Mouse (Mus musculus) neural tube, embryonic 11.5 days (tissue): ENCODE measurements around the gene Bcl2l10. TPM values are rescaled to one million over a fixed set of nuclear protein-coding genes. Genes with fewer than 3 reads are reported as not detected.
"Not testable (repeated sequence)": the region's sequence is repeated elsewhere in the genome, so short reads cannot be mapped to it uniquely, and the experiment has no call there.

Source experiments
- ATAC-seq: fragments of 200-750 bp; cut with Nextera tagmentation; 2 replicates; pipeline ENCODE4 v1.8.0; 2017; ENCODE audit warnings: moderate number of reproducible peaks, mild to moderate bottlenecking, moderate TSS enrichment, moderate library complexity; ENCODE audit not compliant: insufficient read depth, low FRiP score, low TSS enrichment
- DNase-seq: peaks from one replicate; pipeline ENCODE4 v3.0.0-alpha.2; 2015; ENCODE audit warnings: low spot score
- H3K27ac ChIP-seq: fragments of 300-500 bp; sonication (generic); 2 replicates; pipeline ENCODE4 v1.5.1; 2014; ENCODE audit warnings: low read depth, mild to moderate bottlenecking, low read length
- H3K27me3 ChIP-seq: fragments of 300-500 bp; sonication (generic); 2 replicates; pipeline ENCODE4 v1.6.1; 2014; ENCODE audit warnings: mild to moderate bottlenecking, low read length, mixed read lengths; ENCODE audit not compliant: control insufficient read depth, insufficient read depth
- H3K36me3 ChIP-seq: fragments of 300-500 bp; sonication (generic); 2 replicates; pipeline ENCODE4 v1.6.1; 2014; ENCODE audit warnings: mild to moderate bottlenecking, low read length, moderate library complexity, mixed read lengths; ENCODE audit not compliant: control insufficient read depth, insufficient read depth
- H3K4me1 ChIP-seq: fragments of 300-500 bp; sonication (generic); 2 replicates; pipeline ENCODE4 v1.6.1; 2014; ENCODE audit warnings: low read length, mixed read lengths; ENCODE audit not compliant: control insufficient read depth, insufficient read depth
- H3K4me2 ChIP-seq: fragments of 300-500 bp; sonication (generic); 2 replicates; pipeline ENCODE4 v1.6.1; 2014; ENCODE audit warnings: low read depth, mild to moderate bottlenecking, moderate library complexity
- H3K4me3 ChIP-seq: fragments of 300-500 bp; sonication (generic); 2 replicates; pipeline ENCODE4 v1.5.1; 2014; ENCODE audit warnings: low read depth, low read length
- H3K9ac ChIP-seq: fragments of 300-500 bp; sonication (generic); 2 replicates; pipeline ENCODE4 v1.6.1; 2014; ENCODE audit warnings: mild to moderate bottlenecking, low read length
- H3K9me3 ChIP-seq: fragments of 300-500 bp; sonication (generic); 2 replicates; pipeline ENCODE4 v1.6.1; 2016; ENCODE audit warnings: low read length; ENCODE audit not compliant: control insufficient read depth
- WGBS: fragments of 180-500 bp; shearing (Covaris S2); extraction: QIAGEN DNeasy Blood & Tissue Kit; methylation state at CpG from one replicate; pipeline ENCODE4 v1.1.7; 2014; 5-methylcytosine and 5-hydroxymethylcytosine counted together
- polyA plus RNA-seq: library from polyadenylated mRNA; unstranded; fragments of >200 nt; fragmentation: Nextera tagmentation; extraction: Ambion mirVana; gene quantifications from 2 replicates; pipeline ENCODE4 v1.2.1, GENCODE M21; 2014

Gene Bcl2l10
- polyA plus RNA-seq, 1 experiment from 2014 or later = not detected

DNA sequence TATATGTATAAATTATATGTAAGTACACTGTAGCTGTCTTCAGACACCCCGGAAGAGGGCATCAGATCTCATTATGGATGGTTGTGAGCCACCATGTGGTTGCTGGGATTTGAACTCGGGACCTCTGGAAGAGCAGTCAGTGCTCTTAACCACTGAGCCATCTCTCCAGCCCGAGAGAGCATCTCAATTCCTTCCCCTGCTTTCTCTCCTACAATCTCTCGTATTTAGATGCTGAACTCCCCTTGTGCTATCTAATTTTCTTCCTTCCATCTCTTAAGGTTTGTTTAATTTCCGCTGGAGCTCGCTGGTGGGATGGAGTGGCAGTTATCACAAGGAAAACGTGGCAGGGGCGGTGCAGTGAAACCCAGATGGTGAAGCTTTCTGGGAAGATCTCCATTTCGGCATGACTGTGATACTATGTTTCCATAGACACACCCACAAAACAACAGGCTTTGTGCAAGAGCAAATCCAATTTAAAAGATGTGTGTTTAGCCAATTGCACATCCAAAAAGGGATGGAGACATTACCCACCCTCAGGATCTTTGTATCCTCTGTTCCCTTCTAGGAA is 9.6 kb downstream of the Bcl2l10 start:
- Histone ChIP-seq H3K27ac (no peak overlapping the region), H3K4me1 (no peaks in the 10 kb centered on the region), H3K4me3 (no peak overlapping the region), H3K9ac (no peak overlapping the region), H3K9me3 (no peaks in the 10 kb centered on the region), H3K36me3 (no peaks in the 10 kb centered on the region), H3K27me3 (no peaks in the 10 kb centered on the region), H3K4me2 (no peak overlapping the region)
- ATAC-seq (no peak), DNase-seq (no peak)
- WGBS = 80% methylated on average over 9 of the region's 9 CpGs

DNA sequence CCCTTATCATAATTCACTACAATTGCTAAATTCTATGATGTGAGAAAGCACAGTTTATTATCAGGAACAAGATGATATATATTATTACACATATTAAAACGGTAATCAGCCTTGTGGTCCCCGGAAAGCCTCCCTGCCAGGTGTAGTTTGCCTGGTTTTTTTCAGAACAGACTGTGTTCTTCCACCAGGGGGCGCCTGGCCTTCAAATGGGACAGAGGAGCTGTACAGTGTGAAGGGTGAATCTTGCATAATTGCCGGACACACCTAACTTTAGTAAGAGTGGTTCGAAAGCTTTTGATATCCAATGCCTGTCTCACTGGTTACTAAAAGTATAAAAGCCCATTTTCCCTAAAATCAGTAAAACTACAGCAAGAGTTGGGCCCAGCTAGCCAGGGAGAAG is 14.1 kb downstream of the Bcl2l10 start:
- Histone ChIP-seq H3K9ac (no peak overlapping the region), H3K27ac (no peak overlapping the region), H3K4me1 (no peaks in the 10 kb centered on the region), H3K4me3 (no peak overlapping the region), H3K4me2 (no peak overlapping the region), H3K36me3 (no peaks in the 10 kb centered on the region), H3K9me3 (no peaks in the 10 kb centered on the region), H3K27me3 (no peaks in the 10 kb centered on the region)
- DNase-seq (peak; percentile 57), ATAC-seq (peak; percentile 38; the same call in 1 of the 2 replicates)
- WGBS = 46% methylated on average over 5 of the region's 5 CpGs

DNA sequence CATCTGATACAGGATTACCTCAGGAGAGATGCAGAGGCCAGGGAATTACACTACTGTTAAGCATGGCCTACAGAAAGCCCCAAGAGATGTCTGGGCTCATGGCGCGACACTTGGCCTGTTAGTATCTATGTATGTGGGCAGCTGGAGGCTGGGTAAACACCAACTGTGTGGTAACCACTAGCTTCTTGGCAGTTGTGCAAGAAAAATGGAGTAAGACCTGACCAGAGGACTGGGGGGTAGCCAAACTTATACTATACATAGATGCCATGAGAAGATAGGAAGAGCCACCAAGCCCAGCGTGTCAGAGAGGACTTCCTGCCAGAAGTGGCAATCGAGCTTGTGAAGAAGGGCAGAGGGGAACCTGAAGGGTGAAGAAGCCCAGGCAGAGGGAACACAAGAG is 14.6 kb downstream of the Bcl2l10 start:
- Histone ChIP-seq H3K9ac (no peak overlapping the region), H3K4me3 (no peak overlapping the region)
- no peak for ATAC-seq

DNA sequence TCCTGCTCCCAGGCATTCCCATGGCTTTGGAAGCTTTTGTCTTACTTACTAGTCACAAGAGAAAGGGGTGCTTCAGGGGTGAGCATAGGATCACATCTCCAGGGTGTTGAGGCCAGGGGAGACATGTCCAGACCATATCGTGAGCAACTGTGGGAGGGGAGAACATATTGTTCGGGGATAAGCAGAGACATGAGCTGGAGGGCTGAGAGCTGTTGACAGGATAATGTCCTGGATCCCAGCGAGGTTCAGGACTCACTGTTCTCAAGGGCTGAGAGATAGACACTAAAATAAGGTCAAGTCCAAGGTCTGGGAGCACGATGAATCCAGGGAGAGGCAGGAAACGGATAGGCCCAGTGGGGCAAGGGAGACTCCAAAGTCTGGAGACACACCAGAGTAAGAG is 15.4 kb downstream of the Bcl2l10 start:
- ATAC-seq (no peak), DNase-seq (no peak)
- Histone ChIP-seq H3K9me3 (no peaks in the 10 kb centered on the region), H3K9ac (no peak overlapping the region), H3K27ac (no peak overlapping the region), H3K4me2 (no peak overlapping the region), H3K4me1 (no peaks in the 10 kb centered on the region), H3K27me3 (no peaks in the 10 kb centered on the region), H3K4me3 (no peak overlapping the region), H3K36me3 (no peaks in the 10 kb centered on the region)
- WGBS = 82% methylated on average over 5 of the region's 5 CpGs

More for the DNA sequence above, 14.6 kb downstream of the Bcl2l10 start:
- no peaks in the 10 kb centered on the region for H3K9me3 ChIP-seq
- no peak overlapping the region for H3K27ac ChIP-seq
- DNase-seq = no peak
- no peaks in the 10 kb centered on the region for H3K27me3 ChIP-seq
- 92% methylated on average over 4 of the region's 4 CpGs for WGBS
- H3K36me3 ChIP-seq = no peaks in the 10 kb centered on the region
- no peak overlapping the region for H3K4me2 ChIP-seq
- no peaks in the 10 kb centered on the region for H3K4me1 ChIP-seq

- H3K4me1 ChIP-seq, ATAC-seq, H3K4me3 ChIP-seq, H3K9ac ChIP-seq, H3K4me2 ChIP-seq, DNase-seq, H3K27me3 ChIP-seq, H3K36me3 ChIP-seq, H3K9me3 ChIP-seq, H3K27ac ChIP-seq: not testable (repeated sequence)
- WGBS = 73% methylated on average over 7 of the region's 7 CpGs
Observed at GRCm38 (mm10) chr9:75363702-75364101, 16.1 kb downstream of the Bcl2l10 start.

DNA sequence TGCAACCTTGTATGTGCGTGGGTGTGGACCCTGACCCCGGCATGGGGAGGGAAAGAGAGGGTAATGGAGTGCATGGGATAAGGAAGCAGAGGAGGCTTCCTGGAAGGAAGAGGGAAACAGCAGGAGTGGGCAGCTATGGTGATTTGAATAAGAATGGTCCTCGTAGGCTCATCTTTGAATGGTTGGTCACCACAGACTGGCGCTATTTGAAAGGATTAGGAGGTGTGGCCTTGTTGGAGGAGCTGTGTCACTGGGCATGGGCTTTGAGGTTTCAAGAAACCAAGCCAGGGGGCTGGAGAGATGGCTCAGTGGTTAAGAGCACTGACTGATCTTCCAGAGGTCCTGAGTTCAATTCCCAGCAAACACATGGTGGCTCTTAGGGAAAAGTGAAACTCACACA is 17.6 kb downstream of the Bcl2l10 start:
- Histone ChIP-seq H3K4me1 (no peaks in the 10 kb centered on the region), H3K27me3 (no peaks in the 10 kb centered on the region), H3K36me3 (no peaks in the 10 kb centered on the region), H3K4me2 (no peak overlapping the region), H3K27ac (no peak overlapping the region), H3K9ac (no peak overlapping the region), H3K4me3 (no peak overlapping the region), H3K9me3 (no peaks in the 10 kb centered on the region)
- no peak for DNase-seq
- no peak for ATAC-seq
- WGBS = 85% methylated on average over 4 of the region's 4 CpGs

- Histone ChIP-seq H3K4me1 (no peaks in the 10 kb centered on the region), H3K36me3 (no peaks in the 10 kb centered on the region), H3K4me2 (no peak overlapping the region), H3K9ac (no peak overlapping the region), H3K27me3 (no peaks in the 10 kb centered on the region), H3K9me3 (no peaks in the 10 kb centered on the region), H3K27ac (no peak overlapping the region), H3K4me3 (no peak overlapping the region)
- 69% methylated on average over 5 of the region's 5 CpGs for WGBS
- no peak for DNase-seq
- no peak for ATAC-seq
Observed at GRCm38 (mm10) chr9:75366191-75366590, 18.6 kb downstream of the Bcl2l10 start.

GRCm38 (mm10) chr9:75368779-75369178 is 21.2 kb downstream of the Bcl2l10 start:
- H3K4me3 ChIP-seq = no peak overlapping the region
- no peak overlapping the region for H3K27ac ChIP-seq
- no peak overlapping the region for H3K4me2 ChIP-seq
- no peak overlapping the region for H3K9ac ChIP-seq
- WGBS = 83% methylated on average over 3 of the region's 3 CpGs
- DNase-seq (no peak), ATAC-seq (no peak)
- no peaks in the 10 kb centered on the region for H3K27me3 ChIP-seq
- H3K4me1 ChIP-seq = no peaks in the 10 kb centered on the region
- H3K9me3 ChIP-seq = no peaks in the 10 kb centered on the region
- H3K36me3 ChIP-seq = no peaks in the 10 kb centered on the region

DNA sequence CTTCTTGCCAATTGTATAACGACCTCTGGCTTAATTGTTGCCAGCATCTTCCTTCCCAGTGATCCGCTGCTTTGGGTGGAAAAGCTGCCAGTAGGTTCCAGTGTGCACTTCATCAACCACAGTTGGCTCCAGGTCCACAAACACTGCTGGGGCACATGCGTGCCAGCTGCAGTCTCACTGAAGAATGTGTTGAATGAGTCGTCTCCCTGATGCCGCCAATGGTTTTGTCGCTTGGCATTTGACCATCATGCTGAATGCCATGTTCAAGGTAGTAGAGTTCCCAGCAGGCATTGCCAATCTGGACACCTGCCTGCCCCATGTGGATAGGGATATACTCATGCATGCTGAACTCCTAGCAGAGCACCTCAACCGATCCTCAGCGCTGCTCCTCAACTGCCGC is 28.0 kb downstream of the Bcl2l10 start:
- Histone ChIP-seq H3K4me1 (no peaks in the 10 kb centered on the region), H3K4me2 (no peak overlapping the region), H3K9ac (no peak overlapping the region), H3K4me3 (no peak overlapping the region), H3K36me3 (no peaks in the 10 kb centered on the region), H3K27me3 (no peaks in the 10 kb centered on the region), H3K9me3 (no peaks in the 10 kb centered on the region), H3K27ac (no peak overlapping the region)
- WGBS = 98% methylated on average over 9 of the region's 9 CpGs
- DNase-seq (no peak), ATAC-seq (no peak)
